Mouse (Mus musculus) retina, embryonic 14.5 days (tissue): ENCODE measurements around the gene Timm22.

ENCODE experiments used
- DNase-seq: peaks from one replicate; pipeline ENCODE4 v3.0.0-alpha.2; 2015; ENCODE audit warnings: low spot score

The Timm22 gene

DNA sequence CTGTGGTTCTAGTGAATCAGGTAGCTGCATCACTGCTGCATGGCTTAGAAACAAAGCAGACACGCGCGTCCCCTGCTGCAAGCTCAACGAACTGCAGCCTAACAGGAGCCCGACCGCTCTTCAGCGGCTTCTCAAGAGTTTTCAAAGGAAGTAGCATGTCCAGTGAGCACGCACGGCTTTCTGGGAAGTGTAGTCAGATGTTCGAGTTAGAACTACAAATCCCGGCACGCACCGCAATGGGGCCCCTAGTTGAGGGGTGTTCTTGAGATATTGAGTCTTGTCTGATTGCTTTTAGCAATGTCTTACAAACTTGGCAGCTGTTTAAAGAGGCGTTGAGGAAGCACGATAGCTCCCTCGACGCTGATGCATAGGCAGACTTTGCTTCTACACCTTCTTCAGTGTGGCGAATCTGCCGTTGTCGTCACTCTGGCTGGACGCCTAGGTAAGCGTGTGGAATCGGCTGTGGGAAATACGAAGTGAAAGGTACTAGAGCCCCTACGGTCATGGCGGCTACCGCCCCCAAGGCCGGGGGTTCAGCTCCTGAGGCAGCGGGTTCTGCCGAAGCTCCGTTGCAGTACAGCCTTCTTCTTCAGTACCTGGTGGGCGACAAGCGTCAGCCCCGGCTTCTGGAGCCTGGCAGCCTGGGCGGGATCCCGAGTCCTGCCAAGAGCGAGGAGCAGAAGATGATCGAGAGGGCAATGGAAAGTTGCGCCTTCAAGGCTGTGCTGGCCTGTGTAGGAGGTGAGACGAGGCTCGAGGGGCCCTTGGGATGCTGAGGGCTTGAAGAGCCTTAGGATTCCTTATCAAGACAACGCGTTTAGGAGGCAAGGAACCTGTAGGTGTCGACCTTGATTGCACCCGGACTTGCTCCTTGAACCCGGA lies at the start of gene Timm22:
Timm22 (plus strand) TSS at position 251 of the 882 bp plus-strand sequence.
- DNase-seq = peak; percentile 99

DNA sequence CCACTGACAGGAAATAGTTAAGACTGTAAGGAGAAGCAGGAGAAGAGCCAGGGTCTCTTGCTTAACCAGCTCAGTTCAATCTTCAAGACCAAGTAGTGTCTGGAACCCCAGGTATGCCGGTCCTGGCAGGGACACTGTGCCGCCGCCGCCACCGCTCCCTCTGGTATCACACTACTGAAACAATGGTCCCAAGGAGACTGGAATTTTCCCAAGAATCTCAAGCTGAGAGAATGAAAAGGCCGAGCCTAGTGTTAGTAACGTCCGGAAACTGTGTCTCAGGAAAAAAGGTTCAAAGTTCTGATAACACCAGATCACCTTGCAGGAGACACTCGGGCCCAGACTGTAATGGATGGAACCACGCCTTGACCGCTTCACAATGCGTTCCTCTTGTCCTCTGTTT lies 49.3 kb upstream of the Timm22 start:
- no peak for DNase-seq

DNA sequence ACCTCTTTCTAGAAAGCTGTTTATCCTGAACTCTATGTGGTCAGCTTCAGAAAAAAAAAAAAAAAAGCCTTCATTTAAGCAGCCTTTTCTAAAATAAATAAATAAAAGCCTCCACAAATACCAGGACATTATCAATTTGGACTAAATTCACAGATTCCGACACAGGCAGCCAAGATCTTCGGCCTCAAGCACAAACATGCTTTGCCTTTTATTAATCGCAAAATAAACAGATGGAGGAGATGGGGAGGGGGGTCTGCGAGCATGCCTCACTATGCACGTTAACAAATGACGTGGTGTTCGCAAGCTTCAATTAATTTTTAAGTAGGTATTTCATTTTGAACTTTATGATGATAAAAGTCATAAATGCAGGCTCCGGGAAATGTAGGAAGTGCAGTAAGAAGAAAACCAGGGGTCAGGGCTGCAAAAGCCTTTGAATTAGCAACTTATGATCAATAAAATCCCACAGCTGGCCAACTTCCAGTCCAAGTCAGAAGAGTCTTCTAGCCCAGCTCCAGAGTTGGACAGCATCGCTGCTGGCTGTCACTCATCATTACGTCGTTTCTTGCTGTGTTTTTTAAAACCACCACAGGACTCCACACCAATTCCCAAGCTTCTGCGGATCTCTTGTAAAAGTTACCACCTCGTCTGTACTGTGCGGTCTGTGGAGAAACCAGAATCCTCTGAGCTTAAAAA lies 48.0 kb upstream of the Timm22 start:
- peak; percentile 35 for DNase-seq

DNA sequence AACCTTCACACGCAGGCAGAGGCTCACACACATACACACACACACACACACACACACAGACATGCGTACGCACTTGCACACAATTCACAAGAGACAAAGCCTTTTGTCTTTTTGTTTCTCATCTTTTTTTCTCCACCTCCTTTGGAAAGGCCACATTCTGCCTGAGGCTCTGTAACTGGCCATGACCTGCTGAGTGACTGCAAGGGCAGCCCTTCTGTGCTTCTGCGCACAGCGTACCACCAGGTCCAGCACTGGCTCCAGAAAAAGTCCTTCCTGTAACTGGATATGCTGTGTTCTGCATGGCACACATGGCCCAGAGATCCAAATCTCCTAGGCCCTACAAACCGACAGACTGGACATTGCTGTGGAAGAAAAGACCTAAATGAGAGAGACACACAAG lies 46.5 kb upstream of the Timm22 start:
- no peak for DNase-seq

DNA sequence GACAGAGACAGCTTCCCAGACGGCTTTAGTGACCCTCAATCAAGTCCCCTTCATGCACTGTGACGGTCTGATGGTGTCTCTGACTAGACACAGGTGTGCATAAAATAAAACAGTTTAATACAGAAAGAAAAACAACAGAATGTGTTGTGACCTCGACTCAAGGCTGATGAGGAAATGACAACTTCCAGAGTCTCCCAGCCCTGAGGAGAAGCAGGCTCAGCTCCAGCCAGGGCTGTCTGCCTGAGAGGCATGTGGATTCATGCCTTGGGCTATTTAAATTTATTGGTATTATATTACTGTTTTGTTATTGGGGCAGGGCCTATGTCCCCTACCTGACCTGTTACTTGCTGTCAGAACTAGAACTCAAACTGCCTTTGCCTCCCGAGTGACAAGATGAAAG lies 45.3 kb upstream of the Timm22 start:
- no peak for DNase-seq

DNA sequence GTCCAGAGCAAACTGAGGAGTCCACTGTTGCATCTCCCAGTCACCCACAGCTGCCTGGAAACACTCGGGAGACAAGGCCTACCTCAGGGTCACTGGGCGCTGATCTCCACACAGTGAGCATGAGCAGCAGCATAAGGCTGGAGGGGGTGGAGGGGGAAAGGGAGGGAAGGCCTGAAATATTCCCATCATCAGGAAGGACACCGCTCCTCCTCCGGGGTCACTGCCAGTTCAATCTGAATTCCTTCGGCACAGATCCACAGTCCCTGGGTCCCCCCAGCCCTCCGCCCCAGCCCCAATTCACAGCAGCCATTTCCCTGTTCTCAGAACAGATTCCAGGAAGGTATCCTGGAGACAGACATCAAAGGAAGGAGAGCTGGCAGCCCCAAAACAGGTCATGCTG lies 43.6 kb upstream of the Timm22 start:
- DNase-seq = no peak

DNA sequence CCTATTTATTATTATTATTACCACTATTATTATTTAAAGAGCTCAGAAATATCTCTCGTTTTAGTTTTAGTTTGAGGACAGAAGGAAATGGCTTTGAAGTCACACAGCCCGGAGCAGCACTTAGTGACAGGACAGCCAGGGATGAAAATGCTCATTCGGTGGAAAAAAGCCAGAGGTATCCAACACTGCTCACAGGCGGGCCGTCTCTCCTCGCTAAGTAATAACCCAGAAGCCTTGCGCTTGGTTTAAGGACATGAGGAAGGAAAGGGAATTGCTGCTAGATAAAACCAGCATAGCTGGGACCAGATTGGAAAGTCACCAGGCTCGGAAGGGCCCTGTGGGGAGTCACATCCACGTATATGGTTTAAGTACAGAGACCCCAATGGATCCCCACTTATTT lies 43.1 kb upstream of the Timm22 start:
- DNase-seq = no peak

DNA sequence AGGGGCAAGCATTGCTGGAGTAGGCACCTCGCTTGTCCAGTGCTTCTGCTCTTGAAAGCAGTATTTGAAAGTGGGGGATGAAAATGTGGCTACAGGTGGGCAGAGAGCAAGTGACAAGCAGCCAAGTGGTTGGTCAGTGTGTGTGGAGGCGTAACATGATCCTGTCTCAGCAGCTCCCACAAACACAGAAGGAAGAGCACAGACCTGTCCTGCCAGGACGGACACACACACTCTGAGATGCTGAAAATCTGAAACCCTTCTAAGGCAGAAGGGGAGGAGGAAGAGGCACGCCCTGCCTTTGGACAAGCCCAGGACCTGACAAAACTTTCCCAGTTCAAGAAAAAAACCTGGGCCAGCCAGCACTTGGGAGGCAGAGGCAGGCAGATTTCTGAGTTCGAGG lies 42.7 kb upstream of the Timm22 start:
- DNase-seq = no peak

DNA sequence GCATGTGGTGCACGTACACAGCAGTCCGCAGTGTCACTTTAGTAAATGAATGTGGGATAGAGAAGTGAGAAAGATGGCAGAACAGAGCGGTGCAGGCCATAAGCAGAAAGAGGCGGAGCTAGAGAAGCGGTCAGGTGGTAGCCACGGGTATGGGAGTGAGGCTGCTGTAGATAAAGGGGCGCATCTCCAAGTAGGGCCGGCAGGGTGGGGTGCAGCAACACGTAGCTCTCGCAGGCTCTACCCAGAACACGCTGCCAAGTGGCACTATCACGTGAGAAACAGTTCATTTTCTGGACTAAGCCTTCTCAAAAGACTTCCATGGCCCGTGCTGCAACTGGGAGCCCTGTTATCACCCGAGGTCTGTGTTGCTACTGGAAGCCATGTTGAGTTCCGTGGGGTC lies 40.0 kb upstream of the Timm22 start:
- no peak for DNase-seq

DNA sequence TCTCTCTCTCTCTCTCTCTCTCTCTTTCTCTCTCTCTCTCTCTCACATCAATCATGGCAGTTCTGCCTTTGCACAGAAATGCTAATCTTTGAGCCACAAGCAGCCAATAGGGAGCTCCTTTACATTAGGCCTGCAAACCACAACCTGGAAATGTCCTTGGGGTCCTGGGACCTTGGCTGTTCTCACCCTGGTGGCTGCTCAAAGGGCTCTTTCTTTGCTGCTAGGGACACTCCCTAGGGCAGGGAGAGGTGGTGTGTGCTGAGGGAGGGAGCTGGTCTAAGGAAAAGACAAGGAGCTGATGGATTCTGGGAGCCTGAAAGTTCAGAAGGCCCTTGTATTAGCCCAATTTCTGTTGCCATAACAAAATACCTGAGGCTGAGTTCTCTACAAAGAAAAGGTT lies 36.3 kb upstream of the Timm22 start:
- DNase-seq = no peak

DNA sequence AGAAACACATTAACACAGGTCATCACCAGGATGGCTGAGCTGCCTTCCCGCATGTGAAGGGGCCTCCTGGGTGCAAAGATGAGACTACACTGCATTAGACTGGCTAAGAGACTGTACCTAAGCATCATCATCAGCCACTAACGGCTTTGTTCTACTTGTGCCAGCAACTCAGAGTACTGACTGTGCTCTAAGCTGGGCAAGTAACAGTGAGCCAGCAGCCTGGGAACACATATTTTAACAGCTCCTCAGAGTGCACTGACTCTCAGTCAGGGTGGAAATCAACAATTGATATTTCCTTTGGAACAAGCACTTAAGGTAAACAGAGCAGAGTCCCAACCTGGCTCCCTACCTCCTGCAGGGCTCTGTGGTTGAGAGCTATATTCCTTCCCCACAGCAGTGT lies 34.6 kb upstream of the Timm22 start:
- DNase-seq = no peak

DNA sequence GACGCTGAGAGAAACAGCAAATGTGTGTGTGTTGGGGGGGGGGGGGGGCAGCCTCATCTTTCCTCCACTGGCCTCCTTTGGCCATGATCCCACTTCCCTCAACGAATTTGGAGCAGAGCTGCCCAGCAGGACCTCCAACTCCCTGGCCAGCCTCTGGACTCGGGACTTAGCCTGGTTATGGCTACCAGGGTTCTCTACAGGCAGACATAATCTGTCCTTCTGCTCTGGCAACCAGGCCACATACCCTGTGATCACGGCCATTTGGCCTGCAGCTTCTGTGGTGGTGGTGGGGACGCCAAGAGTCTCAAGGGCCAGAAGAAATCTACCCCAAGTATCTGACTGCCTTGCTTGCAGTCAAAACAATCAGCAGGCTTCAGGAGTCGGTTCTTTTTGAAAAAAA lies 34.2 kb upstream of the Timm22 start:
- DNase-seq = no peak

DNA sequence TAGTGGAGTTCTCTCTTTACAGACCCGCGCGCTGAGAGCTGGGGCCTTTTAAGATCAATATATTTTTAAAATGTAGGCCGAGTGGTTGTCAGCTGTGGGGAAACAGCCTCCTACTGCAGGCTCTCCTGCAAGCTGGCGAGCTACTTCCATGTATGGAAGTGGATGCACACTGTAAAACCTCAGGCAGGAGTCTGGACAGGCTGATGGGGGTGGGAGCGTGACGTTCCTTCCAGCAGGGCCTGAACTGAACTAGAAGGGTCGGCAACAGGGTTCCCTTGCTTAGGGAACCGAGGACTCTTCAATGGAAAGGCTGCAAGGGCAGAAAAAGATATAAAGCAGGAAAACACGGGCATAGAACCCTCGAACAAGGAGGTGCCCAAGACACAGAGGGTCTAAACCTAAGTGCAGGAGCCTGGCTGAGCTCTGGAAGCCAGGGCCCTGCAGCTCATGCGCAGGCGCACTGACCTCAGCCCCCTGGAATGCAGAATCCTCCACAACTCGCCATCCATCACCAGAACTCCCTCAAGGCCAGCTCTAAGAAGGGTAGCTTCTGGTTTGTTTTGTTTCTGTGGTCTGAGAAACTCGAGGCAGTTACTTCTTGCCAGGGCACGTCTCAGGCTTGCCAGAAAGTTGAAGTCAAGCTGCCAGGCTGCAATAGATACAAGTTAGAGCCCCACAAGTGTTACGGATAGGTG lies 32.1 kb upstream of the Timm22 start:
- no peak for DNase-seq

DNA sequence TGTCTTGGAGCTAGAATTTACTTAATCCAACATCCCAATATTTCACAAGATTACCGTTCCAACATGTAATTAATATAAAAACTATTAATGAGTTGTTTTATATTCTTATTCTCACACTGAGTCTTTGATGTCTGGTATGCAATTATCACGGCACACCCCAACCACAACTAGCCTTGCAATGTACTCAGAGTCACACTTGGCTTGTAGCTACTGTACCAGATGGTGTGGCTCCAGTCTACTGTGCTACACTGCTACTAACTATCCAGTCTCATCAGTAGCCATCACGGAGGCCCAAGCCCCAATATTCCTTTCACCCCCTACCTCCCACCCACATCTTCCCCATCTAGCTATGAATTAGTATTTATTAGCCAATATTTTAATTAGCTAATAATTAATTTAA lies 30.3 kb upstream of the Timm22 start:
- no peak for DNase-seq

DNA sequence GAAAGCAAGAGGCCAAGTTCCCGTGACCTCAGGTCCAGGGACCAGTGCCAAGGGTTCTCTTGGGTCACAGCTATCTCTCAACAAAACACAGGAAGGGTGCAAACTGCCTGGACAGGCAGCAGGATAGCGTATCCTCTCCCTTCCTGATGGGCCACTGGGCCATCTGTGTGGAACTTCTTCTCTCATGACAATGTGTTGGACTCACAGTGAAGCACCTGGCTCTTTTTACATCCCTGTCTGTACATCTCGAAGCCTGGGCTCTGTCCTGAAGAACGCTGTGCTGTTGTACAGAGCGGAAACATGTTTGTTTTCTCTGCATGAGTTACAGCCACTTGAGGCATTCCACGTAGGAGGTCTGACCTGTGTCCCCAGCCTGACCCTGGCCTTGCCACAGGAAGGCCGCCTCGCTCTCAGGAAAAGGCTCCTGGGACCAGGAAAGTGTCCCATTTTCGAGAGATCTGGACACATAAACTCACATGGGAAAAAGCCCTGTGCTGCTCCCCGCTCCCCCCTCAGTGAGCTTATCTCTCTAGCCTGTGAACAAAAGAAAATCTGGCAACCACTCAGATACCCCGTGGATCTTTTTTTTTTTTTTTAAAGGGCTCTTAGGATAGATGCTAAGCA lies 26.7 kb upstream of the Timm22 start:
- DNase-seq = no peak

DNA sequence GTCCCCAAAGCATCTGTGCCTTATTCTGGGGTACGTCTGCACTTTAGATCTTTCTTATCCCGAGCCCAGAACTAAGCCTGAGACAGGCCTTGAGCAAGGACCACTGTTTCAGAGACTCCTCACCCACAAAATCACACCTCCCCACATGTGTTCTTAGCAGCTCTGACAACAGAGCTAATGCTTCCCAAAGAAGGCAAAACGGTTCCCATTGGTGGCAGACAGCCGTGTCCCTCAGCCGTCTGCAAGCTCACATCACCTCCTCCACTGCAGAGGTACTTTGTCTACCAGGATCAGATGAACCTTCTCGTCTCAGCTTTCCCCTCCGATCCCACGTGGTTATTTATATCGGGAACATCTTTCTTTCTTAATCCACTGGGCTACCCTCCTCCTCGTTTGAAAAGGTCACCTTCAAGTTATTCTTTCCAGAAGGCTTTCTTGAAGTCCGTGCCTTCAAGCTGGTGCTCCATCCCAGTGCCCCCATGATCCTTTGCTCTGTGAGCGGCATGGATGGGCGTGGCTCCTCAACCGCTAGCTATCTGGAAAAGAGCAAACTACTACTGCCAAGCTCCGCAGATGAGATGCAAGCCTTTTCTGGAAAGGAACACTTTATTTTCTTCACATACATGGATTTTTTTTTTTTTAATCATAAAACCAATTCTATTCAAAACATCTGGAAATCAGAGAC lies 25.4 kb upstream of the Timm22 start:
- DNase-seq = no peak

DNA sequence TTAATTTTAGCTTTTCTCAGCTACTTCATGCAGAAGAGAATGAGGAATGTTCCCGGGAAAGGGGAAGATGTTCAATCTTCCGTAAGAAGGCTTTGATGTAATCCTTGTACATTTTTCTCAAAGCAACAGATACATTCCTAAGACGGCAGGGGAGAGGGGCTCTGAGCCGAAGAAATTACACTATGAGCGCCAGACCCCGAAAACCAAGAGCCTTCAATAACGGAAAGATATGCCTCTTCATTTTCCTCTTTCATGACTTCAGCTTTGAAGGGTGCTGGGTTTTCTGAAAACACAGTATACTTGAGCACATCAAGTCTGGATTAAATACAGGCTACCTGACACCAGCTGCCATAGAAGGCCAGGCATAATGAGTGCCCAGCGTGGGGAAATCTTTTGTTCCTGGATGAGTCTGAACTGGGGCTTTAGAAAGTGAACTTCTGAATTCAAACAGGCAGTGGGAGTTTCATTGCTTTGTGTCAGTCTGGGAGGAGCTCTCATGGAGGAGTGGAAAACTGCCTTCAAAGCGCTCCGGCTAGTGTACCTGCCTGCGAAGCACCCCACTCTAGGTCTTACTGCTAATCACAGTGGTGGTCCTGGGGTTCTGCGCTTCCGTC lies 23.9 kb upstream of the Timm22 start:
- DNase-seq = peak; percentile 54

DNA sequence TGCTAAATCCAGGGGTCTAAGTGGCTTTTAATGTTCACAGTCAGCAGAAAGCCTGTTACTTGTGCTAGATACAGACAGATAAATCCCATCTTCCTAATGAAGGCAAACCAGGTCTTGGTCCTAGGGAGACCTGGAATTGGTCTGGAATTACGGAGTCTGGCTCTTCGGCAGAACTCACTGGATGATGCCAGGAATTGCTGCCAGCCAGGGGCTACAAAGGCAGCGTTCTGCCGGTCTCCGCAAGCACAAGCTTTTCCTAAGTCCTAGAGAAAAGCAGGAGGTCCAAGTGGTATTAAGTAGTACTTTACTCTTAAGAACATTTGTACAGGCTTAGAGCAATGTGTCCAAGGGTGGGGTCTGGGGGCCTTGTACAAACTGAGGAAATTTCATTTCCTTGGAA lies 22.4 kb upstream of the Timm22 start:
- DNase-seq = no peak

DNA sequence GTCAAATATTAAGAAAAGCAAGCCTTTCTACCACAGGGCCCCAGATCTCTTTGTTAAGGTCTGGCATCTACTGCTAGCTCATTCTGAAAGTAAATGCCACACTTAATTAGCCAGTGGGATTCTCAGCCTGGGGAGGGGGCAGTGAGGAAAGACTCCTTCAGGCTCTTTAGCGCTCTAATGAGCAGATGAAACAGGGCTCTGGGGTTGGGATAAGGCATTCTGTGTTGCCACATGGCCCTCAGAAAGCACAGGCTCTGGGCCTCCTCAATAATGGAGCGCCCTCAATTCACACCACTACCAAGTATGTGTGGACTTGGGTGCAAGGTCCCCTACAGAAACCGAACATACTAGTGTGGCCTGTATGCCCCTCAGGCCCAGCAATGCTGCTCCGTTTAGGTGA lies 21.7 kb upstream of the Timm22 start:
- DNase-seq = peak; percentile 65

DNA sequence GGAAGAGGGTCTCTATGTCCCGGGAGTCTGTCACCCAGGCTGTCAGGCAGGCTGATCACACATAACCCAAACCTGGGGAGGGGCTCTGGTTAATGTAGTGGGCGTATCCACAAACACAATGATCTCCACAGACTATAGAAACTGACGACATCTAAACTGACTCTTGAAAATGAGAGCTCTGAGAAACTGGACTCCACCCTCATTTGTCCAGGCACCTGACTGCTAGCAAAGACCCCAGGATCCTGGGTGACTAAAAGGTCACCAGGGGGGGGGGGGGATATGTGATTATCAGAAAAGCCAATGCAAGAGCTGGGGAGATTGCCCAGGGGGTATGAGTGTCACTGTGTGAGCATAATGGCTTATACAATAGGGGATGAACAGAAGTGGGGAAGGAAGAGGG lies 21.0 kb upstream of the Timm22 start:
- DNase-seq = peak; percentile 43

DNA sequence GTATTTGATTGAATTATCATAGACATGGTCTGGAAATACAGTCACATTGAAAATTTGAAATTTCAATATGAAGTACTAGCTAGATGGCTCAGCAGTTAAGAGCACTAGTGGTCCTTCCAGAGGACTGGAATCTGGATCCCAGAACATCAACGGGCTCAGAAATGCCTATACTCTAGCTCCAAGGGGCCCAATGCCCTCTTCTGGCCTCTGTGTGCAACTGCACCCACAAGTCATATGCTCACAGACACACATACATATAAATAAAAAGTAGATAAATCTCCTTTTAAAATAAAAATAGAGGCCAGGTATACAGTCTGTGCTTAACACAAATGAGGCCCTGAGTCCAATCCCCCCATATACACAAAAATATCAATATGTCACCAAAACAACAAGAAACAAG lies 19.7 kb upstream of the Timm22 start:
- no peak for DNase-seq

DNA sequence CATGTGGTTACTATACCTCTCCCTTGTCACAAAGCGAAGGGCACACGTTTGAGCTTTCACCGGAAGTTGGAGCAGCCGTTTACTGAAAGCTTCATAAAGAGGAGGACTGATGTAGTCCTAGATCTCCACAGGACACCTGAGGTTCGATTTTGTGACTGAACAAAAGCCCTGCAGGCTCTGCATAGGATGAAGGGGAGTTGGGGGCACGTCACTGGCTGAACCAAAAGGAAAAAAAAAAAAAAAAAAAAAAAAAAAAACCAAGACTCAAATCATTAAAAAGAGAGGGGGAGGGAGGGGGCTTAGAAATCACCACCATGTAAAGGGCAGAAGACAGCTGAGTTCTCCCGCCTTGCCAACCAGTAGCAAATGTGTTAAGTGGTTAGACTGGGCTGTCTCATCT lies 18.0 kb upstream of the Timm22 start:
- DNase-seq = no peak
